In genomic region chr19:43879401-43880212, GRCm38 (mm10) we compare ENCODE assay signal across 8 mouse cellular contexts.
DNase-seq lines count a peak whose midpoint lies in the region; ATAC-seq and TF ChIP-seq lines count a peak whose summit lies in the region.

No protein-coding gene starts in this region.

- H3K36me3 ChIP-seq in E14TG2a.4 (ENCODE audit: insufficient read depth, low read length): 0 out of 2 replicates have a peak, but pooled peaks cover 5% of the 10 kb centered on the region
- peaks cover 4% of the 10 kb centered on the region for H3K36me3 ChIP-seq in forebrain, embryonic 12.5 days (replicated peaks)
- no peaks in the 10 kb centered on the region for H3K36me3 ChIP-seq in heart, embryonic 16.5 days (ENCODE audit: control insufficient read depth, insufficient read depth)

- peak overlapping the region; percentile 95 for H3K27ac ChIP-seq in forebrain, embryonic 12.5 days
- peak overlapping the region; percentile 79 for H3K27ac ChIP-seq in heart, embryonic 16.5 days (ENCODE audit: low read length)

- no peak for TF ChIP-seq CTCF in E14TG2a.4 (conservative IDR thresholded peaks at IDR 0.05; ENCODE audit: low read length)

- 2% methylated on average over 41 of the region's 41 CpGs for WGBS in forebrain, embryonic 12.5 days
- 3% methylated on average over 41 of the region's 41 CpGs for WGBS in heart, embryonic 16.5 days

- peak; percentile 42 for DNase-seq in brain, embryonic 18.5 days (ENCODE audit: low read depth, low spot score)
- peak; percentile 44 to 81 for DNase-seq in kidney, postnatal 36 days
- DNase-seq in lung, adult 18-20 months: peak; percentile 40 to 56
- DNase-seq in ovary, adult 18-20 months (ENCODE audit: low spot score): peak; percentile 49
- DNase-seq in natural killer cell, adult 2 months (ENCODE audit: low spot score in 2 of 2): no peak

- H3K27me3 ChIP-seq in E14TG2a.4 (ENCODE audit: insufficient read depth, low read length): no peaks in the 10 kb centered on the region
- H3K27me3 ChIP-seq in forebrain, embryonic 12.5 days: no peaks in the 10 kb centered on the region
- H3K27me3 ChIP-seq in heart, embryonic 16.5 days (ENCODE audit: control insufficient read depth, insufficient read depth, low read length): no peaks in the 10 kb centered on the region

- peak overlapping the region; percentile 86 for H3K4me3 ChIP-seq in E14TG2a.4 (replicated peaks; ENCODE audit: low read length)
- peak overlapping the region; percentile 70 for H3K4me3 ChIP-seq in forebrain, embryonic 12.5 days (replicated peaks)
- H3K4me3 ChIP-seq in heart, embryonic 16.5 days (ENCODE audit: low read length): peak overlapping the region; percentile 65

- H3K4me2 ChIP-seq in forebrain, embryonic 12.5 days: peak overlapping the region; percentile 65
- peak overlapping the region; percentile 80 for H3K4me2 ChIP-seq in heart, embryonic 16.5 days (ENCODE audit: low read depth, low read length)

- H3K9me3 ChIP-seq in E14TG2a.4 (ENCODE audit: low read length): no peaks in the 10 kb centered on the region; the same call in 1 of the 2 replicates
- H3K9me3 ChIP-seq in forebrain, embryonic 12.5 days: peaks cover 3% of the 10 kb centered on the region; the same call in 1 of the 2 replicates
- peaks cover 4% of the 10 kb centered on the region; the same call in 1 of the 2 replicates for H3K9me3 ChIP-seq in heart, embryonic 16.5 days (replicated peaks; ENCODE audit: control insufficient read depth, low read length)

- peak; percentile 89 for ATAC-seq in forebrain, embryonic 12.5 days (ENCODE audit: low FRiP score)
- peak; percentile 89 for ATAC-seq in heart, embryonic 16.5 days (replicated peaks; ENCODE audit: extremely low read depth, insufficient read depth, low FRiP score)

- H3K4me1 ChIP-seq in E14TG2a.4 (replicated peaks; ENCODE audit: low read depth, low read length): peaks cover 83% of the 10 kb centered on the region
- peaks cover 55% of the 10 kb centered on the region for H3K4me1 ChIP-seq in forebrain, embryonic 12.5 days
- peaks cover 22% of the 10 kb centered on the region for H3K4me1 ChIP-seq in heart, embryonic 16.5 days (ENCODE audit: control insufficient read depth, insufficient read depth, low read length)

- peak overlapping the region; percentile 87 for H3K9ac ChIP-seq in forebrain, embryonic 12.5 days
- H3K9ac ChIP-seq in heart, embryonic 16.5 days (ENCODE audit: low read length): peak overlapping the region; percentile 78

Comparison
In these comparisons a context has a peak if more than half of its experiments do, and no peak if none do; other contexts are left out.
1. DNase-seq: peak in brain, embryonic 18.5 days (single experiment), kidney, postnatal 36 days (2 of 2), lung, adult 18-20 months (2 of 2) and ovary, adult 18-20 months (single experiment); none in natural killer cell, adult 2 months (0 of 2).
2. Peak in every context shown above with its lines, with median percentiles within 50 percentile points of each other: H3K4me3 ChIP-seq.